Mouse (Mus musculus) heart, postnatal 0 days (tissue): ENCODE measurements around the gene Sema3d. TPM values are rescaled to one million over a fixed set of nuclear protein-coding genes. Genes with fewer than 3 reads are reported as not detected.

Experiments used
- ATAC-seq: fragments of 200-750 bp; cut with Nextera tagmentation; 2 replicates; pipeline ENCODE4 v1.8.0; 2017; ENCODE audit warnings: low read depth, moderate number of reproducible peaks, moderate library complexity; ENCODE audit not compliant: insufficient read depth
- DNase-seq: peaks from one replicate; pipeline ENCODE4 v3.0.0-alpha.2; 2016; ENCODE audit warnings: low spot score
- H3K27ac ChIP-seq: fragments of 300-500 bp; sonication (generic); 2 replicates; pipeline ENCODE4 v1.5.1; 2014; ENCODE audit warnings: low read depth, mild to moderate bottlenecking
- H3K27me3 ChIP-seq: fragments of 300-500 bp; sonication (generic); 2 replicates; pipeline ENCODE4 v1.6.1; 2014; ENCODE audit warnings: low read length, mixed read lengths; ENCODE audit not compliant: control insufficient read depth, insufficient read depth
- H3K36me3 ChIP-seq: fragments of 300-500 bp; sonication (generic); replicated peaks from 2 replicates; pipeline ENCODE4 v1.6.1; 2014; ENCODE audit warnings: low read length, mixed read lengths; ENCODE audit not compliant: control insufficient read depth, insufficient read depth
- H3K4me1 ChIP-seq: fragments of 300-500 bp; sonication (generic); 2 replicates; pipeline ENCODE4 v1.6.1; 2014; ENCODE audit warnings: antibody characterized with exemption; ENCODE audit not compliant: control insufficient read depth, insufficient read depth
- H3K4me2 ChIP-seq: fragments of 300-500 bp; sonication (generic); 2 replicates; pipeline ENCODE4 v1.6.1; 2014; ENCODE audit warnings: low read depth, mild to moderate bottlenecking, low read length, moderate library complexity
- H3K4me3 ChIP-seq: fragments of 300-500 bp; sonication (generic); 2 replicates; pipeline ENCODE4 v1.5.1; 2014; ENCODE audit warnings: low read depth, low read length
- H3K9ac ChIP-seq: fragments of 300-500 bp; sonication (generic); replicated peaks from 2 replicates; pipeline ENCODE4 v1.6.1; 2014; ENCODE audit warnings: low read depth, low read length, mixed read lengths
- H3K9me3 ChIP-seq: fragments of 300-500 bp; sonication (generic); replicated peaks from 2 replicates; pipeline ENCODE4 v1.6.1; 2016; ENCODE audit warnings: low read length; ENCODE audit not compliant: control insufficient read depth
- CTCF ChIP-seq: IDR thresholded peaks from 2 replicates; pipeline ENCODE4 v1.5.1; 2016; ENCODE audit warnings: antibody characterized with exemption, control low read depth, low read depth
- EP300 ChIP-seq: IDR thresholded peaks from 2 replicates; pipeline ENCODE4 v1.6.1; 2016; ENCODE audit warnings: antibody characterized with exemption, low read depth
- whole genome bisulfite sequencing: fragments of 180-500 bp; shearing (Covaris S2); extraction: QIAGEN DNeasy Blood & Tissue Kit; methylation state at CpG from one replicate; pipeline ENCODE4 v1.1.7; 2014; 5-methylcytosine and 5-hydroxymethylcytosine counted together
- polyA plus RNA-seq: library from polyadenylated mRNA; unstranded; fragments of >200 nt; fragmentation: Nextera tagmentation; extraction: Ambion mirVana; gene quantifications from 2 replicates; pipeline ENCODE4 v1.2.1, GENCODE M21; 2015
- total RNA-seq: library from RNA; depleted of rRNA; stranded (reverse); fragments of >200 nt; gene quantifications from 2 replicates; pipeline ENCODE4 v1.2.3, GENCODE M21; 2014; ENCODE audit warnings: low replicate concordance

Sema3d gene
- total and polyA plus RNA-seq, 2 experiments from 2014 or later, result 3.8 to 4.7 TPM

- no peaks in the 10 kb centered on the region for H3K27me3 ChIP-seq
- no peak for ATAC-seq
- H3K36me3 ChIP-seq, result no peaks in the 10 kb centered on the region
- no peak overlapping the region for H3K27ac ChIP-seq
- DNase-seq, result no peak
- H3K9ac ChIP-seq, result no peak overlapping the region
- no peak overlapping the region for H3K4me3 ChIP-seq
- TF ChIP-seq CTCF (no peak), EP300 (no peak)
- no peaks in the 10 kb centered on the region for H3K4me1 ChIP-seq
- H3K4me2 ChIP-seq, result no peak overlapping the region
- H3K9me3 ChIP-seq, result no peaks in the 10 kb centered on the region
- WGBS, result 71% methylated on average over 1 of the region's 1 CpGs
Observed at GRCm38 (mm10) chr5:12529771-12530170, 146.6 kb downstream of the Sema3d start.

- TF ChIP-seq CTCF (peak; percentile 73), EP300 (no peak)
Observed at GRCm38 (mm10) chr5:12541268-12541667, 158.1 kb downstream of the Sema3d start.

GRCm38 (mm10) chr5:12549046-12549669, 166.0 kb downstream of the Sema3d start:
- Histone ChIP-seq H3K9ac (no peak overlapping the region), H3K4me2 (no peak overlapping the region), H3K4me1 (peaks cover 5% of the 10 kb centered on the region; the same call in 1 of the 2 replicates), H3K4me3 (no peak overlapping the region), H3K27ac (no peak overlapping the region), H3K27me3 (no peaks in the 10 kb centered on the region), H3K9me3 (no peaks in the 10 kb centered on the region), H3K36me3 (no peaks in the 10 kb centered on the region)
- ATAC-seq (no peak), DNase-seq (no peak)
- no peak for TF ChIP-seq EP300
- TF ChIP-seq CTCF, result no peak
- 87% methylated on average over 8 of the region's 8 CpGs for WGBS

More at GRCm38 (mm10) chr5:12541268-12541667, 158.1 kb downstream of the Sema3d start:
- Histone ChIP-seq H3K4me2 (no peak overlapping the region), H3K36me3 (no peaks in the 10 kb centered on the region), H3K27ac (no peak overlapping the region), H3K27me3 (no peaks in the 10 kb centered on the region), H3K4me3 (no peak overlapping the region), H3K9ac (no peak overlapping the region), H3K9me3 (no peaks in the 10 kb centered on the region), H3K4me1 (no peaks in the 10 kb centered on the region)
- WGBS, result 23% methylated on average over 2 of the region's 2 CpGs
- ATAC-seq, result no peak
- DNase-seq, result peak; percentile 61

DNA sequence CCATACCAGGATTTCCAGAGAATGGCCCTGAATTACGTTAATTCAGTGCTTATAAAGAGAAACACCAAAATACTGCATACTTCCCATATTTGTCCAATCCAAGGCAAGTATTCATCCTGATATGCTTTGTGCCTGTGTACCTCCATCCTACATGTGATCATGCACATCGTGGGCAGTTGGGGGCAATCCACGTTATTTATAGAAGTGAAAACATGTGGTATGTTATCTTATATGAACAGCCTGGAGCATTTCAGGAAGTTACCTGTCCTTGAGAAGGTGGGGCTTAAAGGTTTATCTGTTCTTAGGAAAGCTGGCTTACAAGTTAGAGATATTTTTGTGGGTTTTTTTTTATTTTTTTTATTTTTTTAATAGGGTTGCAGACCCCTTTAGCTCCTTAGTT, 172.2 kb downstream of the Sema3d start:
- 59% methylated on average over 3 of the region's 3 CpGs for WGBS
- Histone ChIP-seq H3K36me3 (no peaks in the 10 kb centered on the region), H3K4me1 (no peaks in the 10 kb centered on the region), H3K4me3 (no peak overlapping the region), H3K9ac (no peak overlapping the region), H3K27ac (no peak overlapping the region), H3K9me3 (no peaks in the 10 kb centered on the region), H3K4me2 (no peak overlapping the region), H3K27me3 (no peaks in the 10 kb centered on the region)
- TF ChIP-seq EP300 (no peak), CTCF (no peak)
- DNase-seq, result no peak
- ATAC-seq, result no peak

DNA sequence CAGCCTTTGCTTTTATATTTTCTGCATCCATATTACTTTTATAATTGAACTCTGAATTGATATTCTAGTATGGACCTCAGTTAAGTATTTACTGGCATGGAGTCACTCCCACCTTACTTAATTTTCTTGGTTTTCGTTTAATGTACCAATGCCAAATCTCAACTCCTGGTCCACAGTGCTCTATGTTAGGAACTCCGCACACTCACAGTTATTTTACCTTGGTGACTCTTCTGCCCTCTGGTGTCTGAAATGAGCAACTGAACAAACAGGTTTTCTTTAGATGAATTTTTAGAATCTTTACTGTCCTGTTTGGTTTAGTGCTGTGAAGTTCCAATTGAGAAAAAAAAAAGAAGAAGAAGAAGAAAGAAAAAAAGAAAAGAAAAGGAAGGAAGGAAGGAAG, 174.7 kb downstream of the Sema3d start:
- H3K27me3 ChIP-seq, result no peaks in the 10 kb centered on the region
- H3K4me3 ChIP-seq, result no peak overlapping the region
- ATAC-seq (no peak), DNase-seq (no peak)
- no peak overlapping the region for H3K27ac ChIP-seq
- TF ChIP-seq CTCF (peak; percentile 63), EP300 (no peak)
- no peaks in the 10 kb centered on the region for H3K36me3 ChIP-seq
- 26% methylated on average over 2 of the region's 2 CpGs for WGBS
- no peak overlapping the region for H3K9ac ChIP-seq
- H3K9me3 ChIP-seq, result no peaks in the 10 kb centered on the region
- H3K4me2 ChIP-seq, result no peak overlapping the region
- H3K4me1 ChIP-seq, result no peaks in the 10 kb centered on the region

DNA sequence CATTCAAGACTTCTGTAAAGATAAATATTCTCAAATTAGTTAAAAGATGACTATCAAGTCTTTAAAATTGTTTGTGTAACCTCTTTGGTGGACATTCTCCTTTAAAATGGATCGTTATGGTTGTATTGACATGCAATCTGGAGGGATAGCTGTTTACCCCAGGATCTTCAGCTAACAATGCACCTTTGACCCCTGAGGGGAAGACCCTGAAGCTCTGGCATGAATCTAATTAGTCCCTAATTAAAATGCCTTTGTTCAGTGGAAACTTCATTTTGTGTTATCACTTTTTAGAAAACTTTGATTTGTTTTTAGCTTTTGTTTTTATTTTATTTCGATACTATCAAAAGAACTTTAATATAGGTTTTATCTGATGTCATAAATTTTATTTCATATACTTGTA, 178.6 kb downstream of the Sema3d start:
- Histone ChIP-seq H3K9me3 (no peaks in the 10 kb centered on the region), H3K36me3 (no peaks in the 10 kb centered on the region), H3K4me2 (no peak overlapping the region), H3K4me1 (no peaks in the 10 kb centered on the region), H3K4me3 (no peak overlapping the region), H3K27ac (no peak overlapping the region), H3K27me3 (no peaks in the 10 kb centered on the region), H3K9ac (no peak overlapping the region)
- no peak for DNase-seq
- ATAC-seq, result no peak
- WGBS, result 39% methylated on average over 2 of the region's 2 CpGs
- TF ChIP-seq CTCF, result no peak
- no peak for TF ChIP-seq EP300
